In the genomic region with DNA sequence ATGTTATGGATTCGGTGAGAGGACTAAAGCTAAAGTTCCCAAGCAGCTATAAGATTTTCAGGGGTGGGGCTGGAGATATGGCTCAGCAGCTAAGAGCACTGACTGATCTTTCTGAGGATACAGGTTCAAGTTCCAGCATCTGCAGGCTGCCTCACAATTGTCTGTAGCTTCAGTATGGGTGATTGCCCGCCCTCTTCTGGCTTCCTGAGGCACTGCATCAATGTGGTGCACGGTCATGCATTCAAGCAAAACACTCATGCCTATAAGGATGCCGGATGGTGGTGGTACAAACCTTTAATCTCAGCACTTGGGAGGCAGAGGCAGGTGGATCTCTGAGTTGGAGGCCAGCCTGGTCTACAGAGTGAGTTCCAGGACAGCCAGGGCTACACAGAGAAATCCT, we compare ENCODE assay signal across 9 mouse cellular contexts. TPM values are rescaled to one million over a fixed set of nuclear protein-coding genes. Genes with fewer than 3 reads are reported as not detected.
DNase-seq lines count a peak whose midpoint lies in the region; ATAC-seq and TF ChIP-seq lines count a peak whose summit lies in the region.
"Had no signal": no experiment of that assay in that cellular context is flagged by ENCODE, and none has a peak within 500 bp of the region (broad histone marks: within the 10 kb centered on the region; RNA-seq: fewer than 3 reads in every experiment).

No protein-coding gene starts in this region.

- intact Hi-C loops in left cerebral cortex, postnatal 36 days (cut with DNase I), result no loop called here

- TF ChIP-seq CTCF in layer of hippocampus, adult 2 months (conservative IDR thresholded peaks at IDR 0.05), result peak; percentile 82

- peaks cover 13% of the 10 kb centered on the region; the same call in 1 of the 2 replicates for H3K36me3 ChIP-seq in ES-E14 (ENCODE audit: control insufficient read depth, insufficient read depth, low read length, poor library complexity, severe bottlenecking)
- peaks cover 7% of the 10 kb centered on the region for H3K36me3 ChIP-seq in neural tube, embryonic 11.5 days (ENCODE audit: control insufficient read depth, insufficient read depth, low read length)

- no peak overlapping the region for H3K27ac ChIP-seq in layer of hippocampus, adult 2 months
- no peak overlapping the region for H3K27ac ChIP-seq in ES-E14 (ENCODE audit: insufficient read depth, low read depth, low read length, poor library complexity, severe bottlenecking)
- no peak overlapping the region for H3K27ac ChIP-seq in neural tube, embryonic 11.5 days (ENCODE audit: low read depth, low read length)
- H3K27ac ChIP-seq: macrophage had no signal

- H3K9me3 ChIP-seq in ES-E14 (ENCODE audit: control insufficient read depth, insufficient read depth, low read depth, low read length), result no peaks in the 10 kb centered on the region
- no peaks in the 10 kb centered on the region for H3K9me3 ChIP-seq in neural tube, embryonic 11.5 days (ENCODE audit: control insufficient read depth, low read length)

- no peak overlapping the region for H3K9ac ChIP-seq in ES-E14 (ENCODE audit: insufficient read depth, low read depth, low read length, poor library complexity, severe bottlenecking)
- no peak overlapping the region for H3K9ac ChIP-seq in neural tube, embryonic 11.5 days (ENCODE audit: low read length)

- in situ Hi-C loops in ES-E14 (cut with MboI; ENCODE audit: low sequenced_read_pairs in 2 of 2, unreplicated experiment in 2 of 2), result loop anchor here (5.0 kb wide), 1 partner anchor 84 kb away; no protein-coding TSS in a partner anchor

- H3K4me1 ChIP-seq in ES-E14 (ENCODE audit: control insufficient read depth in 2 of 2, insufficient read depth in 2 of 2, low read length in 2 of 2, poor library complexity in 1 of 2), result peaks cover 0 to 5% of the 10 kb centered on the region in 2 experiments; a peak in 2 of 4 replicates
- H3K4me1 ChIP-seq in neural tube, embryonic 11.5 days (ENCODE audit: control insufficient read depth, insufficient read depth, low read length), result no peaks in the 10 kb centered on the region

- 33% methylated on average over 4 of the region's 4 CpGs for WGBS in neural tube, embryonic 11.5 days

- DNase-seq in layer of hippocampus, adult 2 months (ENCODE audit: low spot score in 2 of 2), result peak in 1 of 2 experiments; percentile 70
- DNase-seq in layer of hippocampus, postnatal 14 days (ENCODE audit: low spot score in 2 of 2), result no peak
- peak; percentile 70 for DNase-seq in ES-E14 (ENCODE audit: low read depth, low spot score)
- DNase-seq in brain, adult 2 months (ENCODE audit: low read depth, low spot score), result peak; percentile 87
- DNase-seq in forelimb bud, embryonic 11.5 days (ENCODE audit: low read depth, low spot score), result peak; percentile 43
- DNase-seq in left cerebral cortex, postnatal 36 days (ENCODE audit: low spot score in 2 of 2), result peak; percentile 53 to 56
- peak; percentile 68 for DNase-seq in neural tube, embryonic 11.5 days (ENCODE audit: low spot score)
- DNase-seq in yolk sac, embryonic 10.5 days (ENCODE audit: low spot score), result no peak

- H3K4me3 ChIP-seq in layer of hippocampus, adult 2 months, result no peak overlapping the region
- no peak overlapping the region for H3K4me3 ChIP-seq in ES-E14 (ENCODE audit: insufficient read depth in 1 of 2, low read depth in 1 of 2, low read length in 2 of 2, poor library complexity in 1 of 2, severe bottlenecking in 1 of 2)
- H3K4me3 ChIP-seq in neural tube, embryonic 11.5 days (ENCODE audit: low read depth, low read length), result no peak overlapping the region

- no peak for ATAC-seq in neural tube, embryonic 11.5 days (ENCODE audit: insufficient read depth, low FRiP score, low TSS enrichment)

- no peak overlapping the region for H3K4me2 ChIP-seq in neural tube, embryonic 11.5 days (ENCODE audit: low read depth)

- no peaks in the 10 kb centered on the region for H3K27me3 ChIP-seq in neural tube, embryonic 11.5 days (ENCODE audit: control insufficient read depth, insufficient read depth, low read length)

TF ChIP-seq in ES-E14, 5 proteins besides CTCF, POLR2A, EP300 and RAD21:
- TF ChIP-seq ZC3H11A (IDR thresholded peaks at IDR 0.05; ENCODE audit: borderline replicate concordance, low read depth, low read length) (peak; percentile 28; the same call in 1 of the 2 replicates), ZNF384 (IDR thresholded peaks at IDR 0.05; ENCODE audit: low read depth, low read length) (no peak)

RNA-seq across cellular contexts. Expression of a gene that starts 7.8 kb away (rescaled TPM):
- total RNA-seq in layer of hippocampus, adult 2 months (2021), result not detected
- not detected for total RNA-seq in layer of hippocampus, postnatal 14 days (2021)
- 0.58 and 0.74 TPM in 2 replicates for total RNA-seq in ES-E14 (2012; rRNA removed)
- not detected for total RNA-seq in left cerebral cortex, postnatal 36 days (2021)
- polyA plus RNA-seq in neural tube, embryonic 11.5 days (2014; fragmentation: Nextera tagmentation; extraction: Ambion mirVana), result 0.39 and 0.56 TPM in 2 replicates

RNA-seq across cellular contexts. Expression of a gene that starts 12.0 kb away (rescaled TPM):
- 100 to 1,000 TPM; 187 to 211 TPM for total RNA-seq in layer of hippocampus, adult 2 months (2021)
- 100 to 1,000 TPM; 213 to 218 TPM for total RNA-seq in layer of hippocampus, postnatal 14 days (2021)
- total RNA-seq in ES-E14 (2012; rRNA removed), result 11.8 and 13.3 TPM in 2 replicates
- 100 to 1,000 TPM; 197 to 202 TPM for total RNA-seq in left cerebral cortex, postnatal 36 days (2021)
- polyA plus RNA-seq in neural tube, embryonic 11.5 days (2014; fragmentation: Nextera tagmentation; extraction: Ambion mirVana), result 21.3 and 21.5 TPM in 2 replicates

RNA-seq across cellular contexts. Expression of a gene that starts 38.7 kb away (rescaled TPM):
- 100 to 1,000 TPM; 171 to 184 TPM for total RNA-seq in layer of hippocampus, adult 2 months (2021)
- total RNA-seq in layer of hippocampus, postnatal 14 days (2021), result 100 to 1,000 TPM; 214 to 228 TPM
- 155 and 267 TPM in 2 replicates for total RNA-seq in ES-E14 (2012; rRNA removed)
- total RNA-seq in left cerebral cortex, postnatal 36 days (2021), result 100 to 1,000 TPM; 181 to 194 TPM
- 664 and 691 TPM in 2 replicates for polyA plus RNA-seq in neural tube, embryonic 11.5 days (2014; fragmentation: Nextera tagmentation; extraction: Ambion mirVana)

RNA-seq across cellular contexts. Expression of a gene that starts 45.1 kb away (rescaled TPM):
- total RNA-seq in layer of hippocampus, adult 2 months (2021), result 100 to 1,000 TPM; 154 to 155 TPM
- total RNA-seq in layer of hippocampus, postnatal 14 days (2021), result 100 to 1,000 TPM; 121 to 134 TPM
- 0.04 TPM in 1 of 2 replicates, not detected in the other for total RNA-seq in ES-E14 (2012; rRNA removed)
- total RNA-seq in left cerebral cortex, postnatal 36 days (2021), result 100 to 1,000 TPM; 333 to 352 TPM
- polyA plus RNA-seq in neural tube, embryonic 11.5 days (2014; fragmentation: Nextera tagmentation; extraction: Ambion mirVana), result 2.7 and 3.6 TPM in 2 replicates
- polyA plus RNA-seq: macrophage had no signal

RNA-seq across cellular contexts. Expression of a gene that starts 48.7 kb away (rescaled TPM):
- total RNA-seq in layer of hippocampus, adult 2 months (2021), result 10 to 100 TPM; 10.4 to 12.9 TPM
- 10 to 100 TPM in 1 of 2 experiments, 1 to 10 TPM in 1; 9.9 to 11.6 TPM for total RNA-seq in layer of hippocampus, postnatal 14 days (2021)
- 13.0 and 16.9 TPM in 2 replicates for total RNA-seq in ES-E14 (2012; rRNA removed)
- total RNA-seq in left cerebral cortex, postnatal 36 days (2021), result 10 to 100 TPM in 1 of 2 experiments, 1 to 10 TPM in 1; 8.5 to 12.5 TPM
- 17.3 and 19.3 TPM in 2 replicates for polyA plus RNA-seq in neural tube, embryonic 11.5 days (2014; fragmentation: Nextera tagmentation; extraction: Ambion mirVana)

Comparison
In these comparisons a context has a peak if more than half of its experiments do, and no peak if none do; other contexts are left out.
1. DNase-seq: peak in ES-E14 (single experiment), brain, adult 2 months (single experiment), forelimb bud, embryonic 11.5 days (single experiment), left cerebral cortex, postnatal 36 days (2 of 2) and neural tube, embryonic 11.5 days (single experiment); none in layer of hippocampus, postnatal 14 days (0 of 2) and yolk sac, embryonic 10.5 days (single experiment).
2. RNA of a gene that starts 12.0 kb away (total RNA-seq): 213 to 218 TPM in layer of hippocampus, postnatal 14 days, 187 to 211 TPM in layer of hippocampus, adult 2 months and 197 to 202 TPM in left cerebral cortex, postnatal 36 days; 11.8 to 13.3 TPM in ES-E14; every median in the first group is over 10 times any median in the second.